Mouse (Mus musculus) CD4-positive helper T cell, adult 2 months (primary cell): Measurements from ENCODE around the gene Tpcn2.

Experiments
- DNase-seq: peaks from one replicate; pipeline ENCODE4 v3.0.0-alpha.2; 2012; ENCODE audit warnings: low read depth, missing footprints, low spot score

The Tpcn2 gene

GRCm38 (mm10) chr7:145299562-145300320, 15.9 kb upstream of the Tpcn2 start:
- no peak for DNase-seq

DNA sequence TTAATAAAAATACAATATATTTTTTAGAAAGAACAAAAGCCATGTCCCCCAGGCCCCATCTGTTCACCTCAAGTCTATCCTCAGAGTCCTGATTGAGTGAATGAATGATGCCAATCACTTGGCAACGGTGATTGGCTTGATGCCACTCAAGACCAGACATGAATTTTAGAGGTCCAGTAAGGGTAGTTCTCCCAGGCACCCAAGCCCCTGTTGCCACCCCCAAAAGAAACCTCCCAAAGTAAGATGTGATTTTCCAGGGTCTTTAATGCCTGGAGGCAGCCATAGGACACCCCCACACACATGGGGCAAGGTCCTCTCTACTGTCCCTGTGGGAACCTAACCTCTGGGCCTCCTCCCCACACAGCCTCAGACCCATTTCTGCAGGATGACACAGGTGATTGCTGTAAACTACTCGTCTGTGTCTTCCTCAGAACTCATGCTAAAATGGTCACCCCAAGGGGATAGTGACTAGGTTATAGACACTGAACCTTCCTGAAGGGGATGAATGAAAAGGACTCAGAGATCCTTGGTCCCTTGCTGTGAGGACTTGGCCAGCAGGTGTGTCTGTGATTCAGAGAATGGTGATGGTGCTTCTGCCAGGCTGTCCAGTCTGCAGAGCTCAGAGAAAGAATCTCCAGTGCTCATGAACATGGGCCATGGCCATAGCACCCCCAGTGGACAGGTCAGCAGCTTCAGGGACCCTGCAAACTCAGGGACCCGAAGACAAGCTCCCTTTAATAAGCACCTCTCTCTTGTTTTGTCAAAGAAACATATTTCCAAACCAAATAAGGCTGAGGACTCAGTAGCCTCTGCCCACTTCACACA, 15.1 kb upstream of the Tpcn2 start:
- DNase-seq: no peak

DNA sequence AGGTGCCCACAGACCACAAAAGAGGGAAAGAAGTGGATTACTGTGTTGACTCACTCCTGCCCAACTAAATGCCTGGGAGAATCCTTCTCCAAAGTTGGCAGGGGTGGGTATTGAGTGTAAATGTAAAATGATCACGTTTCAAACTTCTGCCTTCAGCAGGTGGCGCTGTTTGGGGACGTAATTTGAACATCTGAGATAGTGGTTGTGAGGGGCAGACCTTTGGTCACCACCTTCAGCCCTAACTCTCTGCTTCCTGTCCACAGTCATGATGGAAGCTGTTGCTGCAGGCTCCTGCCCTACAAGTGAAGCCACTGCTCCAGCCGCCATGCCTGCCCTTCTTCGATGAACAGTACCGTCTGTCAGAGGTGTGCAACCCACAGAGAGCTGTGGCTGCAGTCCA, 10.0 kb upstream of the Tpcn2 start:
- DNase-seq: no peak

DNA sequence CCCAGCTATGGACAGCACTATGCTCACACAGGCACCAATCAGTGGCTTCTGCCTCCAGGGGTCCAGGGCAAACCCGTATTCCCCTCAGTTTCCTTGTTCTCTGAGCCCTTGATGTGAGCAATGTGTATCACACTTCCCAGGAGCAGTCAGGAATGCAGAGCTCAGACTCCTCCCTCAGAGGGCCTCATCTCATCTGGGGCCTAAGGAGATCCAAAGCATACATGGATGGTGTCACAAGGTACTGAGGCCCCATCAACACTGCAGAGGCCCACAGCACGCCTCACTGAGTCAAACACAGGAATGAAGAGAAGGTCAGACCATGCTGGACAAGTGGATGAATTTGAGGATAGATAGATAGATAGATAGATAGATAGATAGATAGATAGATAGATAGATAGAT, 8.9 kb upstream of the Tpcn2 start:
- DNase-seq: no peak

DNA sequence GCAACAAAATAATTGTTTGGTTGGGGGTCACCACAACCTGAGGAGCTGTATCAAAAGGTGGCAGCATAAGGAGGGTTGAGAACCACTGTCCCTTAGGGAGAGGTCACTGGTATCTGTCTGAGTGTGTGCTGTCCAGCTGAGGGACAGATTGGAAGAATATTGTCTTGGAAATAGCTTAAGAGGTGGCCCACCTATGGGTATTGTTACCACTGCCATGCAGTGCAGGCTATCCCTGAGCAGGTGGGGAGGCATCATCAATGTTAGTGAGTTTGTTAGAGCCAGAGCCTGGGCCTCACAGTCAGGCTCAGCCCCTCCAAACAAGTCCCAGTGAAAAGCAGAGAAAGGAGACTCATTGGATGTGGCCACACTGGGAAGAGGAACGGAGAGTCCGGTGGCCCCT, 8.0 kb upstream of the Tpcn2 start:
- DNase-seq: no peak

DNA sequence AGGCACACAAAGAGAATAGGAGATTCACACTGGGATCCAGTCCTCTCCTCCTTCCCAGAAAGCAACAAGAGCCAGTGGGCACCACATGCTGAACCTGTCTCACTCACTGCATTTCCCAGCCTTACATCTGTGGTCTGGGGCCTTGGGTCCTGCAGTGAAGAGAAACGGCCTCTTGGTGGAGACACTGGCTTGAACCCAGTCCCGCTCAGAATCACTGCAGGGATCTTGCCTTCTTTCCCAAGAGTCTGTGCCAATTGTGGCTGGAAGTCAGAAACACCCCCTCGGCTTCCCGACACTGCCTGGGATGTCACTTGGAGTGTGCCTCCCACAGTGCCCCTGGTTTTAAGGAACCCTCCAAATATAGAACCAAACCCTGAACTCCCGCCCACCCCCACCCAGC, 5.5 kb upstream of the Tpcn2 start:
- DNase-seq: no peak

GRCm38 (mm10) chr7:145287410-145287809, 3.6 kb upstream of the Tpcn2 start:
- DNase-seq: no peak

DNA sequence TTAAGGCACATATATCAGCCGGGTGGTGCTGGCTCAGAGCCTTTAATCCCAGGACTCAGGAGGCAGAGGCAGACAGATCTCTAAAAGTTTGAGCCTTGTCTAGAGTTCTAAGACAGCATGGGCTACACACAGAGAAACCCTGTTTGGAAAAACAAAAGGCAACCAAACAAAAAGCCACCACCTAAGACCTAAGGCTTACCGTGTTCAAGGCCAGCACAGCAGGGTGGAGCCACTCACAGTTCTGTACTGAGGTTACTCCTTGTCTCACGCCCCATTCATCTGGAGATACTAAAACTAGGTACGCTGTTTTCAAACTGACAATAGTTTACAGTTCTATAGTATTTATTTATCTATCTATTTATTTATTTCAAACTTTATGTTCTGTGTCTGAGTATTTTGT, 1.7 kb upstream of the Tpcn2 start:
- no peak for DNase-seq

GRCm38 (mm10) chr7:145284293-145284692, 482 bp upstream of the Tpcn2 start:
- no peak for DNase-seq

- DNase-seq: no peak
Observed at GRCm38 (mm10) chr7:145283041-145283440, 770 bp downstream of the Tpcn2 start.

GRCm38 (mm10) chr7:145281396-145281795, 2.4 kb downstream of the Tpcn2 start:
- no peak for DNase-seq

DNA sequence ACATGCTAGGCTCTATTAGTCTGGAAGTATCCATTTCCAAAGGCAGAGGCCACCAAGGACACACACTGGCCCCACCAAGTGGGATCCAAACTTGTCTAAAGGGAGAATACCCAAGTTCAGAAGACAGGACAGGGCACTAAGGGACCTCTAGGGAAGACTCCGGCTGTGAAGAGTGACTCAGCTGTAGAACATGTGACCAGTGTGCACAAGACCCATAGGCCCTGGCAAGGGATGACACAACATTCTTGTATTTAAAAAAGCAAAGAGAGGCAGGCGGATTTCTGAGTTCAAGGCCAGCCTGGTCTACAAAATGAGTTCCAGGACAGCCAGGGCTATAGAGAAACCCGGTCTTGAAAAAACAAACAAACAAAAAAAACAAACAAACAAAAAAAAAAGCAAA, 8.3 kb downstream of the Tpcn2 start:
- DNase-seq: no peak

DNA sequence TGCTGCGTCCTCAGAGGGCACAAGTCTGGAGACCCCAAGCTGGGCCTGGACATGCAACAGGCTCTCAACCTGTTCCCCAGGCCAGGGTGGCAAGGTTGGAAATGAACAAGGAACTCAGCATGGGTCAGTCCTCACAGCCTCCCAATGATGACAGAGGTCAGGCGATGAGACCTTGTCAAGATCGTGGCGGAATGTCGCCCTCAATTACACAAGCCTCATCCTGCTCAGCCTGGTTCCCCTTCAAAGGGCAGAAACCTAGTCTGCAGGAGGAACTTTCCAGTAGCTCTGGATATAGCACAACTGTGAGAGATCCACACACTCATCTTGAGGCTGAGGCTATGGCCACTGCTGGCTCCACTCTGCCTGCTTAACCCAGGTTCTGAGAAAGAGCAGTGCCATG, 12.9 kb downstream of the Tpcn2 start:
- no peak for DNase-seq

GRCm38 (mm10) chr7:145268890-145269289, 14.9 kb downstream of the Tpcn2 start:
- no peak for DNase-seq

GRCm38 (mm10) chr7:145266011-145266410, 17.8 kb downstream of the Tpcn2 start:
- no peak for DNase-seq

DNA sequence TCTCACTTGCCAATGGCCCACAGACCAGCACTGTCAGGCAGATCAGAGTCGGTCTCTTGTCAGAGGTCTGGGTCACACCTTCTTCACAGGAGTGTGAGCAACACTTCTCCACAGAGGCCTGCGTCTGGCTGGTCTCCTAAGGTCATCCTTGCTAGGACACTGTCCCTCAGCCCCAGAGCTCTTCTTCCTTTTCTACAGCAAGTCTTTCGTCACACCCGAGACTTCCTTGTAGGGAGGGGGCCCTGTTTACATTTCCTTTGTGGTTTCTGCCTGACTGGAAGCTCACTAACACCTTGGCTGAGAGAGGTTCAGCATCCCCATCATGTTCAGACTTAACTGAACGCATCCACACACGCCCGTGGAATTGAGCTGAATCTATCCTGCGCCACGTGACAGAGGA, 19.6 kb downstream of the Tpcn2 start:
- no peak for DNase-seq

GRCm38 (mm10) chr7:145256092-145256491, 27.7 kb downstream of the Tpcn2 start:
- no peak for DNase-seq

DNA sequence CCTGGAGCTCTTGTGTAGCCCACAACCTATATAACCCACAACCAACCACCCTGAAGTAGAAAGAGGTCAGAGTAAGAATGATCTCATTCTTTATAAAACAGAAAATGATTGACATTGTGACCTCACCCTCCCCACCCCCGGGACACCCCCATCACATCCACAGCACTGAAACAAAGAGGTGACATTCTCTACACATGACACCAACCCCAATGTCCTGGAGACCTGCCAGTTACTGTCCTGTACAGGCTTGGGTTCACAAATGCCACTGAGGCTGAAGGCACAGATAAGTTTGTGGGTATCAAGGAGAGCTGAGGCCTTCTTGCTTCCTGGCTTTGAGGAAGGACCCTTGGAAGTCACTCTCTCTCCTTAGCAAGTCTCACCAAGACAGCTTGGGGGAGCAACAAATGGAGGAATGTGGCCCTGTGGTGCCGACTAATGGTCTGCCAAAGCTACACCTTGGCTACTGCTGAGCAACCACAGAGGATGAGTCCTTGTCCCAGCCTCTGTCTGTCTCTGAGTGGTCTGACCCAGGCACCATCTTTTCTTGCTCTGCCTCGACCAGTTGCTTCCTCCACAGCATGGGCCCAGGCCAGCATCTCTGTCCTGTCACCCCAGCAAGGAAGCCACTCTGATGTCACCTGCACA, 29.7 kb downstream of the Tpcn2 start:
- no peak for DNase-seq

- peak; percentile 39 for DNase-seq
Observed at GRCm38 (mm10) chr7:145252715-145253476, 30.9 kb downstream of the Tpcn2 start.

- DNase-seq: no peak
Observed at GRCm38 (mm10) chr7:145250225-145250624, 33.6 kb downstream of the Tpcn2 start.

DNA sequence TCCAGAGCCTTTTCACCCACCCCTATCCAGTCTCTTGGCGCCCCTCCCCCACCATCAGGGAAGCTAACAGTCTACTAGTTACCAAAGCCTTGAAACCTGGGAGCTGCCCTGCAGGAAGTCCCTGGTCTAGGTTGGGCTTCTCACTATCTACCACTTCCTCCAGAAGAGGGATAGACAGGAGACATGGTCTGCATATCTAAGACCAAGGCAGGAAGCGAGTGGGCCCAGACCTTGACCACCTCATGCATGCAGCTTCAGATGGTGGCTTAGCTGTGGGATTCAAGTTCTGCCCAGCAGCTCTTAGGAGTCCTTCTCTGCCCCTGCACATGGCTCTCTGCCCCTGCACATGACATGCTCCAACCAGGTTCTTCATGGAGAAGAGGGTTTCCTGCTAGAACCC, 34.9 kb downstream of the Tpcn2 start:
- no peak for DNase-seq
